Mouse (Mus musculus): ENCODE results near the gene Naalad2.
"Not testable (repeated sequence)": the region's sequence is repeated elsewhere in the genome, so short reads cannot be mapped to it uniquely, and the experiment has no call there.

The Naalad2 gene

GRCm38 (mm10) chr9:18402895-18403294 lies at the start of gene Naalad2:
TSS of gene Naalad2 (minus strand) at chr9:18402995.
- not testable (repeated sequence) for DNase-seq (ENCODE audit: low spot score)

GRCm38 (mm10) chr9:18431687-18432086 lies 28.9 kb upstream of the Naalad2 start:
- DNase-seq (ENCODE audit: low spot score), result no peak

DNA sequence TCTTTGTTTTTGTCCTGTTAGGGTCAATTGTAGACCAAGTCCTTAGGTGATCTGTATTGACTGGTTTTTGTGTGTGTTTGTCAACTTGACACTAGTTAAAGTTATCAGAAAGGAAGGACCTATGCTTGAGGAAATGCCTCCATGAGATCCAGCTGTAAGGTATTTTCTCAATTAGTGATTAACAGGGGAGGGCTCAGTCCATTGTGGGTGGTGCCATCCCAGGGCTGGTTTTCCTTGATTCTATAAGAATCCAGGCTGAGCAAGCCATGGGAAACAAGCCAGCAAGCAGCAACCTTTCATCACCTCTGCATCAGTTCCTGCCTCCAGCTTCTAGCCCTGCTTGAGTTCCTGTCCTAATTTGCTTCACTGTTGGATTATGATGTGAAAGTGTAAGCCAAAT lies 27.6 kb upstream of the Naalad2 start, which contains the start of gene Mbd3l2:
Gene Mbd3l2, plus strand, starts transcription at position 301 of the 400 bp plus-strand sequence.
- no peak for DNase-seq (ENCODE audit: low spot score)

DNA sequence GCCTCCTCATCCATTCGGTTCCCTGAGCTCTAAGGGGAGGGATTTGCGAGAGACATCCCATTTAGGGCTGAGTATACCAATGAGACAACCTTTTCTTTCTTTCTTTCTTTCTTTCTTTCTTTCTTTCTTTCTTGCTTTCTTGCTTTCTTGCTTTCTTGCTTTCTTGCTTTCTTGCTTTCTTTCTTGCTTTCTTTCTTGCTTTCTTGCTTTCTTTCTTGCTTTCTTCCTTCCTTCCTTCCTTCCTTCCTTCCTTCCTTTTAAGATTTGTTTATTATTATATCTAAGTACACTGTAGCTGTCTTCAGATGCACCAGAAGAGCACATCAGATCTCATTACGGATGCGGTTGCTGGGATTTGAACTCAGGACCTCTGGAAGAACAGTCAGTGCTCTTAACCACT lies 9.6 kb upstream of the Naalad2 start:
- not testable (repeated sequence) for DNase-seq (ENCODE audit: low spot score)

DNA sequence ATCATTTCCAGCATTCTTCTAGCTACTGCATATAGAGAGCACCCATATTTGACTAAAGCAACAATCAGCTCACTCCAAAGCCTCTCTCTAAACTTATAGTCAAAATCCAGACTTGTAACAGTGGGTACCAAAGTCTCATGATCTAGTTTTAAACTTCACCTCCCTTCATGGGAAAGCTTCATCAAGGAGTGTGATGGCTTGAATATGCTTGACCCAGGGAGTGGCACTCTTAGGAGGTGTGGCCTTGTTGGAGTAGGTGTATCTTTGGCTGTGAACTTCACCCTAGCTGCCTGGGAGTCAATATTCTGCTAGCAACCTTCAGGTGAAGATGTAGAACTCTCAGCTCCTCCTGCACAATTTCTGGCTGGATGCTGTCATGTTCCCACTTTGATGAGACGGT lies 1.3 kb upstream of the Naalad2 start, which contains the start of gene Ubtfl1:
Gene Ubtfl1, plus strand, starts transcription at position 301 of the 400 bp plus-strand sequence.
- no peak for DNase-seq (ENCODE audit: low spot score)

DNA sequence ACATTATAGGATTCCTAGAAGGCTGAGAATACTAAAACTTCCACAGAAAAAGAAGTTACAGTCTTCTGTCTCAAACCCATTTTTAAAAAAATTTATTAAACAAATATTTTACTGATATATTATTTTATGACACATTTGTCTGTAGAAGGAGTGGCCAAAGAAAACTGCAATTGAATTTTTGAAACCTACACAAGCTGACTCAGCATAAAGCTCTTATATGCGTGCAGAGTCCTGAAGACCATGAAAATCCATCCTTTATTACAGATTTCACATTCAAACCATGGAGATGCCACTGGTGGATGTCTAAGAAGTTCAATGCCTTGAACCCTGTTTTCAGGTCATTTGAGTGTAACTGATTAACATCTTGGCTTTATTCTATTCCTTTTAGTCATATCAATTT lies 3.2 kb downstream of the Naalad2 start:
- no peak for DNase-seq (ENCODE audit: low spot score)

- peak; percentile 13 for DNase-seq (ENCODE audit: low spot score)
Observed at GRCm38 (mm10) chr9:18385782-18386181, 17.0 kb downstream of the Naalad2 start.

- not testable (repeated sequence) for DNase-seq (ENCODE audit: low spot score)
Observed at GRCm38 (mm10) chr9:18373026-18373425, 29.8 kb downstream of the Naalad2 start.

DNA sequence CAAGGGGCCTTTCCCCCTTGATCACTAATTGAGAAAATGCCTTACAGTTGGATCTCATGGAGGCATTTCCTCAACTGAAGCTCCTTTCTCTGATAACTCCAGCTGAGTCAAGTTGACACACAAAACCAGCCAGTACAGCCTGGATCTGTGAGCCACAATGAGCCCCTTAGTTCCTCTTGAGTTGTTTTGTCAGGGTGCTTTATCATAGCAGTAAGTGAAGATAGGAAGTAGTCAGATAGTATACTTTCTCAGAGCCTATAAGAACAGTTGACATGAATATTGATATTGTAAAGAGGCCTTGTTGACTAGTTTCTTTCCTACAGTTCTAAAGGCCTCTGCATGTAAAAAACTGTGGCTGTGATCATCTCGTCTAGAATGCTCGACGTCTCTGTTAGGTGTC lies 82.8 kb downstream of the Naalad2 start:
- no peak for DNase-seq (ENCODE audit: low spot score)

DNA sequence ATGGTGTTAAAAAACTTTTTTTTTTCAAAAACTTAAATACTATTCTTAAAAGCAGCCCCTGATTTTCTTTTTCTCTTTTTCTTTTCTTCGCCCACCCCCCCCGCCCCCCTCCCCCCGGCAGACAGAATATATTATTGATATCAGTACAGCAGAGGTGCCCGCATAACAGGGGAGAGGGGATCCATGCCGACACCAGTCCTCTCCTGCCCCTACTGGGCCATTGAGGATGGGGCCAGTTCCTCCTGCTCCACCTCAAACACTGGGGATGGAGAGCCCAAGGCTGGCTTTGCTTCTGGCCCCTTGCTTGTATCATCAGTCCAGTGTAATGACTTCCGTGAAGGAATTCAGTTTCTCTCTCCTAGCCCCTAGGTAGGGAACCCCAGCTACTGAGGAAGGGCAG lies 104.5 kb downstream of the Naalad2 start:
- no peak for DNase-seq (ENCODE audit: low spot score)

GRCm38 (mm10) chr9:18293026-18293781 lies 109.6 kb downstream of the Naalad2 start:
- no peak for DNase-seq (ENCODE audit: low spot score)

DNA sequence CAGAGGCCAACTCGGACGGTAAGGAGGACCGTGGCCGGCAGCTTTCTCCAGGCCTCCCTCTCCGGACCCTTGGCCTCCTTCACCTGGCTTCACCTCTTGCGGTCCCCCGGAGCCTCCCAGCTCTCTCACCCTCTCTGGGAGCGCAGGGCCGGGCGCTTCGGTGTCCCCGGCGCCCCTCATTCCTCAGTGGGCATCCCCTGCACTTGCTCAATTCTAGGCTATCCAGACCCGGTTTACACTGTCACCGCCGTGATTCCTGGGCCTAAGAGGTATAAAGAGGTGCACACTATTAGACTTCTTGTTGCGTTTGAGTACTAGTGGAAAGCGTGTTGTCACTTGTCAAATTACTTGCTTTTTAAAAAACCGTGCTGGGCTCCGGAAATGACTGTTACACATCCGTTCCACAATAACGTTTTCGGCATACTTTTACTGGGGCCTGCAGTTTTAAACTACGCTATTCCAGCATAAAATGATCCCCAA lies 110.3 kb downstream of the Naalad2 start:
- no peak for DNase-seq (ENCODE audit: low spot score)

DNA sequence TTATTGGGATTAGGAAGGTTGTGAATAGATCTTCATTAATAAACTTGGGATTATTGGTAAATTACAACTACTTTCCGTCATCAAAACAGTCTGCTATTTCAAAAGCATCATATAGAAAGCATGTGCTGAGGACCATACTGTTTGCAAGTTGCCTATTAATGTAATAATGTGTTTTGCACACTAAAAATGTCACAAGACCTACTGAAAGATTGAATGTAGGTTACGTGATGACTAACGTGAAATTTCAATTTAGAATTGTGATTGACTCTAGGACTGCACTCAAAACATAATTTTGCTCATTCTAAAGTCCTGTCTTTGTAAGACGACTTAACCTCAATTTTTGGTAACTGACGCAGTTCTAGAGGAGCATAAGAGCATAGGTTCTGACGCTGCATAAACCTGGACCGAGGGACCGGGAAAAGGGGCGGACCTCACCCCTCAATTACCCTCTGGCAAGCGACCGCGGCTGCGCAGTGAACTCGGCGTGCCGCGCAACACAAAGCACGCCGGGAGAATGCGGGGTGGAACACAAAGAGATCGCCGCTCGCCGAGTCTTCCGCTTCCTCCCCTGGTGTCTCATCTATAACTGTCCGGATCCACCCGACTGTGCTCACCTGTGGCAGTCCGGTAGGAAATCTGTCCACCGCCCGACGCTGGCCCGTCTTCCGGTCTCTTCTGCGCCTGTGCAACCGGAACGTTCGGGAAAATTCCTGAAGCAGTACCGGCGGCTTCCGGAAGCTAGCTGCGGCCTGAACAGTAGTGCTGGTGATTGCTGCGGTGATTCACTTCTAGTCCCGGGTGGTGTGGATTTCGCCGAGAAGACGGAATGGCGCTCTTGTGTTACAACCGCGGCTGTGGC lies 111.0 kb downstream of the Naalad2 start, which contains the start of gene Chordc1:
Gene Chordc1, plus strand, starts transcription at position 555 of the 859 bp plus-strand sequence.
- DNase-seq (ENCODE audit: low spot score), result peak; percentile 92

DNA sequence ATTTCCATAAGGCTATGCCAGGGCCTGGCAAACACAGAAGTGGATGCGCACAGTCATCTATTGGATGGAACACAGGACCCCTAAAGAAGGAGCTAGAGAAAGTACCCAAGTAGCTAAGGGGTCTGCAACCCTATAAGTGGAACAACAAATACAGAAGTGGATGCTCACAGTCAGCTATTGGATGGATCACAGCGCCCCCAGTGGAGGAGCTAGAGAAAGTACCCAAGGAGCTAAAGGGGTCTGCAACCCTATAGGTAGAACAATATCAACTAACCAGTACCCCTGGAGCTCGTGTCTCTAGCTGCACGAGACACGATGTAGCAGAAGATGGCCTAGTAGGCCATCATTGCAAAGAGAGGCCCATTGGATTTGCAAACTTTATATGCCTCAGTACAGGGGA lies 124.1 kb downstream of the Naalad2 start:
- DNase-seq (ENCODE audit: low spot score), result not testable (repeated sequence)

DNA sequence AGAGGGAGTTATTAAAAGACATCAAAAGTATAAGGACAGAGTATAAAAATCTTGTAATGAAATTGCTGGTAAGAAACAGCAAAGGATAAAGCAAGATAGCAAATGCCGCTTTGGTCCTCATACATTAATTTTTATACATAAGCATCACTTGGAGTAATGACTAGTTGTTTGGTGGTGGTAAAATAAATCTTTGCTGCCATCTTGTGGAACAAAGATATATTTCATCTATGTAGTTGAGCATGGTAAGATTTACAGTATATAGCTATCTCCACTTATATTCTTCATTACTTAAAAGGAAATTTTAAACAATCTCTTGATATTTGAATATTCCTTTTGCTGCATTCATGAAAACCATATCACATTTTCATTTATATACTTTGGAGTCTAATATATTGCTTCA lies 125.3 kb downstream of the Naalad2 start:
- DNase-seq (ENCODE audit: low spot score), result no peak

- no peak for DNase-seq (ENCODE audit: low spot score)
Observed at GRCm38 (mm10) chr9:18276844-18277243, 126.0 kb downstream of the Naalad2 start.

DNA sequence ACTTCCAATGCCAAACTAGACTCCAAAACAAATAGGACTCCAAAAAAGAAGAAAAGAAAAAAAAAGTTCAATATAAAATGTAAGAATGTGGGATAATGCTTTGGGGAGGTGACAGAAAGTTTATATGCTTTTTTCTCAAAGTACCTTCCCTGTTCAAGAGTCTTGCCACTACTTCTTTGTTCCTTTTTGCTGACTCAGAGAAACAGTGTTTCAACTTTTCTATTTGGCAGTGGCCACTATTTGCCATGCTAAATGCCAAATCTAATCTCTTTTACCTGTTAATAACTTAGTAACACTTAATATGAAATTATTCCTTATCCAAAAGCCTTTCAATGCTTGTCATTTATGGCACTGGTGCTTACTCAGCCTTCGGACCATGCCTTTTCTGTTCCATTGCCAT lies 126.9 kb downstream of the Naalad2 start:
- DNase-seq (ENCODE audit: low spot score), result no peak
